Mouse (Mus musculus) common myeloid progenitor, adult 5-6 weeks (primary cell): Measurements from ENCODE around the gene Olfr557. TPM values are rescaled to one million over a fixed set of nuclear protein-coding genes. Genes with fewer than 3 reads are reported as not detected.

Experiments used
- ATAC-seq: replicated peaks from 2 replicates; pipeline ENCODE4 v1.8.0; 2016; ENCODE audit warnings: low read depth, mild to moderate bottlenecking, moderate TSS enrichment, inconsistent platforms; ENCODE audit not compliant: poor library complexity, severe bottlenecking
- total RNA-seq: library from RNA; stranded (forward); fragments of 200-1000, 187-1606 nt; gene quantifications from 2 replicates; pipeline ENCODE4 v1.2.3, GENCODE M21; 2017

Gene Olfr557
- total RNA-seq = not detected in 2 replicates

DNA sequence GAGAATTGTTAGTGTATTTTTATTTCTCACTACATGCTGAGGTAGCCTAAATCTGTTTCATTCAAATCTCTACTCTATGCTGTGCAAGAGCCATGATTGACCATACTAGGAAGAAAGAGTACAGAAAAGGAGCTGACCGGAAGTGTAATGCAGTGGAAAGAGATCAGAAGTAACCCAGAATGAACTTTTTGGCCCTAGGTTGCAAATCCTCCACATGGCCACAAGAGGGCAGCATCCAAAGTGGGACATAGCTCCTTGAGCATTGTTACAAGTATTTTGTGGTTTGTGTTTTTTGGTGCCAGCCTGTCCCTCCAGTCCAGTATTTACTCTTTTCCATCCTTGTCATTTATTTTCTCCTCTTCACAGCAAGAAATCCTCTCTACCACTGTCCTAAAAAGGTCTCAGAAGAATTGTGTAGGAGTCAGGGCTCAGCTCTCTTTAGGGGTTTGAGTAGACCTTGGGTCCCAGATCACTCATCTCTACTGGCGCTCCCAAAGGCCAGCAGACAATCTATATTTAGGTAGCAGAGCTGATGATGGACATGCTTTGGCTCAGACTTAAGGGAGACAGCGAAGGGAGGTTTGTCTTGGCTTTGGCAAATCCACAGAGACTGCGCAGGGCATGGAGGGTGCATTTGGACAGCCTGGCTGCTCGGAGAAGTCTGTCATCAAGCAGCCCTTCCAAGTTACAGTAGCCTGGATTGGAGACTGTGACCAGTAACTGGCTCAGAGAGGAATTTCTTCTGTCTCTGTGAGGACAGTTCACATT is at the start of gene Olfr557:
TSS of gene Olfr557 (plus strand) at position 553 of the 768 bp plus-strand sequence.
- peak; percentile 93 for ATAC-seq

DNA sequence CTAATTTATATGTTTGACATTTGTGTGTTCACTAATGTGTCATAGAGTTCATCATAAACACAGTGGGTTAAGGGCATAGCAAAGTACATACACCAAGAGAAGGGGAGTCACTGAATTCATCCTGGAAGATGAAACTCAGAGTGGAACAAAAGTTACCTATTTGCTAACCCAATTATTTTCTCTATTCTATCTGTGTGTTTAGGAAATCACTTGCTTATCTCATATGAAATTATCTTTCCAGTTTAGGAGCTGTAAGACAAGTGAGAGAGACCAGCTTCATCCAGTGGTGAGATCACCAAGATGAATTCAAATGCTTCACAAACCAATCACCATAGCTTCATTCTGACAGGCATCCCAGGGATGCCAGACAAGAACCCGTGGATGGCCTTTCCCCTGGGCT is 37.2 kb upstream of the Olfr557 start, which contains the start of gene Olfr555:
TSS of gene Olfr555 (plus strand) at position 301 of the 400 bp plus-strand sequence.
- ATAC-seq = no peak

DNA sequence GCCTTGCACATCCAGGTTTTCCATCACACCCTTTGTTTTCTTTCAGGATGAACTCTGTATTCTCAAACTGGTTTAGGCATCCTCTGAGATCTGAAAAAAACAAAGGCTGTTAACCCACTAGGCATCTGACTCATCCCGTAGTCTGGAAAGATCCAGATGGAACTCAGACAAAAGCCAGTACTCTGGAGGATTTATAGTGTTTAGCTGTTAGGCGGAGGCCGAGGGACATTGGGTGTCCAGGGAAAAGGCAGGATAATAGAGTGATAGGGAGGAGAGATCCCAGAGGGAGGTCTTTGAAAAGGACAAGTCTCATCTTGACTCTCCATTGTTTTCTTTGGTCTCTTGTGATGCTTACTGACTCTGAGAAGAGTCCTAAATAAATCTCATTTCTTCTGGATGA is 31.1 kb upstream of the Olfr557 start, which contains the start of gene Olfr556:
TSS of gene Olfr556 (plus strand) at position 301 of the 400 bp plus-strand sequence.
- ATAC-seq = no peak

DNA sequence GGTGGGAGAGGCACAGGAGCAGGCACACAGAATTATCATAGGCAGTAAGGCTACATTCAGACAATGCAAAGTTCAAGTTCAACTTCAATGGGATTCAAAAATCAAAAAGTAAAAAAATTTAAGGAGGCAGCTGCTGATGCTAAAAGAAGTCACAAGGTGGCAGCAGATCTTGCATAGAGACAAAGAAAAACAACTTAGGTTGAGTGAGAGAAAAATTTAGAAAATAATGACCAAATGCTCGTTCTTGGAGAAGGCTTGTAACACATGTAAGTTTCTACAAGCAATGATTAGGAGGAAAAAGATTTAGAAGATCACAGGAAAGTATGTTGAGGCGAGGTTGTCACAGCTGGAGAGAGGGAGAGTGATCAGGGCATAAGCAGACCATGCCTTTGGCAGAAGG is 30.3 kb upstream of the Olfr557 start:
- ATAC-seq = peak; percentile 65; the same call in 1 of the 2 replicates

DNA sequence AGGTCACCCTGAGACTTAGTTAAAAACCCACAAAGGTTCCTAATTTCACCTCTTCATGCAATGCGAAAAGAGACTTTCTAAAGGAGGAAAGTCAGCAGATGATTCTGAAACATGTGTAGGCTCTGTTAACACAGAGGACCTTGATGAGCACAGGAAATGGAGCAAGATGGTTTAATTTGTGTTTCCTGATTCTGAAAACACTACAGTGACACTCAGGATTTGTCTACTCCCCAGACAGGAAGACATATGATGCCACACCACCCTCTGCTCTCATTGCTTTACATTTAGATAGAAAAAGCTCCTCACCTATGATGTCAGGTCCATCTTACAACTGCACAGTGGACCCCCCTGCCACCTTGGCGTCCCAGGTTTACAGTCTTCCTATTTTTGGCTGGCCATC is 19.5 kb upstream of the Olfr557 start:
- peak; percentile 52; the same call in 1 of the 2 replicates for ATAC-seq

DNA sequence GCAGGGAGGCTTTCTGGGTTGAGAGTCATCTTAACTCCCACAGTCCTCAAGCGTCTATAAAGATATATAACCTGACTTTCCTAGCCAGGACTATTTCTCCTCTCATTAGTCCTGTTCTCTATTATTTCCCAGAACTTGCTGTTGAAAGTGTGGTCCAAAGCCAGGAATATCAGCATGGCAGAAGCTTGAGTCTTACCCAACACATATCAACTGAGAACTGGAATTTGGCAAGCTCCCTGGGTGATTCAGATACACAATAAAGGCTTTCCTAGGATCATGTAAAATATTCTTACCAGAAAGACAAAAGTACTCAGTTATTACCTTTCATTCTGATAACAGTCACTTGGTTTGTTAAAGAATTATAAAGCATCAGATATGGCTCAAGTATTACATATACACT is 13.8 kb upstream of the Olfr557 start:
- no peak for ATAC-seq

DNA sequence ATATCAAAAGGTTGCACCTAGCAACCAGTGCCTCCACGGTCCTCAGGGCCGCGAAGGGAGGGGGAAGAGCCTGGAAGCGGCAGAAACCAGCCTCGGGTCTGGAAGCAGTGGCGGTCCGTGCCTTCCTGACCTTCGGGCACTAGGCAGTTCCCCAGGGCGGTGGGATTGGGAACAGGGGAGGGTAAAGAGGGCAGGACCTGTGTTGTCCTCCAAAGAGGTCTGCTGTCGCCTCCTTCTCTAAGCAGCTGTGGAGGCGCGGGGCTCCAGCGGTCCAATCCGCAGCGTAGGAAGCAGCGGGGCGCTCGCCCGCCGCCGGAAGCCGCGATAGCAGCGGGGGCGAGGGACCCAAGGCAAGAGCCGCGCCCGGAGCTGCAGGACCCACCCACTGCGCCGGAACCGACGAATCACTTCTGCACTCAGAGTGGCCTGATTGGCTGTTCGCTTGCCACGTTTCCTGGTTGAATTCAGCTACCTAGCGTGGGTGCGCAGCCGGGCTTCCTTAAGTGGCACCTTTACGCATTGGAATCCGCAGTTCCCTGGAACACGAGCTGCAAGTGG is 8.7 kb upstream of the Olfr557 start, which contains the start of gene Trim68:
TSS of gene Trim68 (minus strand) at position 384 of the 558 bp plus-strand sequence.
- ATAC-seq = peak; percentile 100

DNA sequence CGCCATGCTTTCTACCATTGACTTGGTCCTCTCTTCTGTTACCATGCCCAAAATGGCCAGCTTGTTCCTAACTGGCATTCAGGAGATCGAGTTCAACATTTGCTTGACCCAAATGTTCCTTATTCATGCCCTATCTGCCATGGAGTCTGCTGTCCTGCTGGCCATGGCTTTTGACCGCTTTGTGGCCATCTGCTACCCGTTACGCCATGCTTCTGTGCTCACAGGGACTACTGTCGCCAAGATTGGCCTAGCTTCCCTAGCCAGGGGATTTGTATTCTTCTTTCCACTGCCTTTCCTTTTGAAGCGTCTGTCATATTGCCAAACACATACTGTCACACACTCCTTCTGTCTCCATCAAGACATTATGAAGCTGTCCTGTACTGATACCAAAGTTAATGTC is 2.8 kb downstream of the Olfr557 start:
- no peak for ATAC-seq

DNA sequence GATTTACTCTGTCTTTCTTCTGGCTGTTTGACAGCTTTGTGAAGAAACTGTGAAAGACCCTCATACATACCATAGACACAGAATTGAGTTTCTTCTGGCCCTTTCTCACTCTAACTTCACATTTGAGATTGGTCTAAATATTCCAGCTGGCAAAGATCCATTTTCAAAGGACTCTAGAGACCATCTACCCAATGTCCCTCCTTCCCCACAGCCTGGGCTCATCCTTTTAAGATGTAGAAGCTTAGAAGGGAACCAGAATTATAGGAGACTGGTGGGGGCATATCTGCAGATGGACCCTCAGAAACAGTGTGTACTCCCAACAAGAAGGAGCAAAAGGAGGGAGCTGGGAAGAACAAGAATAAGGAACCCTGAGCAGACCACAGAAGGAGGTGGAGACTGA is 6.2 kb downstream of the Olfr557 start, which contains the start of gene Olfr558:
TSS of gene Olfr558 (plus strand) at position 301 of the 400 bp plus-strand sequence.
- ATAC-seq = no peak

DNA sequence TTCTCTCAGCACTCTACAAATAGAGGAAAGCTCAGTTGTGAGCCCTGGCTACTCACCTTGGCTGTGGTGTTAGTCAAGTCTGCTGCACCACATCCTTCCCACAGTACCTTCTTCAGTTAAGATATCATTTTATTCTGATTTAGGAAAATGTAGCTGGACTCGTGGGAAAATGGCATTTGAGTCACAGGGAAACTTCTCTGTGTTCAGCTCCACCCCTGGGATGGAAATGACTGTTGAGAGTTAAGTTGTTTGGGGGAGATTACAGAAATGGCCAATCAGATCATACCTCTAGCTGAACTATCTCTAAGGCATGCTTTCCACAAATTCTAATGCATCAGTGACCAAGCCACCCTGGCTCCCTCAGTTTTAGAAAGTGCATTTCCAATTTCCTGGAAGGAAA is 23.3 kb downstream of the Olfr557 start, which contains the start of gene Olfr33:
TSS of gene Olfr33 (minus strand) at position 101 of the 400 bp plus-strand sequence.
- ATAC-seq = no peak

DNA sequence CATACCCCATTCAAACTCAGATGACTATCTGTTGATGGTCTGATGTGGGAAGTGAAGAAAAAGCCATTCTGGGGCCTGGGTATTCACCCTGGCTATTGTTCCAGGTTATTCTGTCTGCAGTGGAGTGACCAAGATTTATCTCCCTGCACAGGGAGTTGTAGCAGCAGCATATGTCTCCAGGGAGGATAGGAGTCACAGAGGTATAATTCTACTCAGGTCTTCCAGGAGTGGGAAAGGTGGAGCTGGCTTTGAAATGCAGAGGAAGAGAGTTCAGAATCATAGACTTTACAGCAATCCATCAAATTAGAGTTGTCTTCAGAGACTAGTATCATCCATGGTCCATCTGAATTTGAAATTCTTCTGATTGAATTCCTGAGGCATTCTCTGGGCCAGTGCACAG is 31.7 kb downstream of the Olfr557 start, which contains the start of gene Olfr559:
TSS of gene Olfr559 (minus strand) at position 101 of the 400 bp plus-strand sequence.
- ATAC-seq = no peak

DNA sequence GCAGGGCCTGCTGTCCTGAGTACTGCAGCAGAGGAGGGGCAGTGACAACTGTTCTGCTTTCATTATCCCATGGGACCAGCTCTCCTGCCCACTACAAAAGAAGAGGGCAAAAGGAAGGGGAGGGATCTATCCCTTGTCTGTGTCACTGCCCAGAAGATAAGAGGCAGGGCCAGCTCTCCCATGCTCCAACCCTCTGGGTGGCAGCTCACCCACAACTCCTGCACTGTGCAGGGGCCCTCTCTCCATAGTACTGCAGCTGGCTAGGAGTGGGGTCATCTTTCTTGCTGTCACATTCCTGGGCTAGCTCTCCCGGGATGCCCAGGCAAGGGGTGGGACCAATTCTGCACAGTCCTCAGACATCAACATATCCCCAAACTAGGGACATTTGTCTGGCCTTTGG is 38.1 kb downstream of the Olfr557 start:
- ATAC-seq = no peak

DNA sequence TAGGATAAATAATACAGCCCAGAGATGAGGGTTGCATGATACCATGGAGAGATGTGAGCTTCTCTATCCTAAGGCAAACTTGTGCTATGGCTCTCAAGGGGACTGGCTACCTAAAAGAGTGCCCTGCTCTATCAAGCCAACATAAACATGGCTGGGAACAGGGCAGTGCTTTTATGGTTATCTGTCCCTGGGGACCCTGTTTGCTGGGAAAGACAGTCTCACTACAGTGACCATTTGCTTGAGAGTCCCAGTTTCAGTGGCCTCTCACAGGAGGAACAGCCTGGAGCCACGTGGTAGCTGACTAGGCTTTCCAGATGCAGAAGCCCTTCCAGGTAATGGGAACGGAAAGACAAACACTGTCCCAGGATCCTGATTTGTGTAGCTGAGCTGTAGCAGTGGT is 42.0 kb downstream of the Olfr557 start:
- no peak for ATAC-seq

Other genes starting within 250 kb of the Olfr557 start
- not detected in 2 replicates for gene Olfr543, start 214.2 kb upstream of the Olfr557 start, total RNA-seq
- not detected in 2 replicates for gene Olfr544, start 207.6 kb upstream of the Olfr557 start, total RNA-seq
- gene Olfr545, start 196.3 kb upstream of the Olfr557 start, total RNA-seq = not detected in 2 replicates
- gene Olfr547, start 161.2 kb upstream of the Olfr557 start, total RNA-seq = not detected in 2 replicates
- gene Olfr548-ps1, start 155.0 kb upstream of the Olfr557 start, total RNA-seq = not detected in 2 replicates
- gene Olfr549, start 146.0 kb upstream of the Olfr557 start, total RNA-seq = not detected in 2 replicates
- 31.7 and 33.6 TPM in 2 replicates for gene Trim21, start 130.4 kb upstream of the Olfr557 start, total RNA-seq
- gene Olfr550, start 124.5 kb upstream of the Olfr557 start, total RNA-seq = 0.23 TPM in 1 of 2 replicates, not detected in the other
- not detected in 2 replicates for gene Olfr551, start 104.0 kb upstream of the Olfr557 start, total RNA-seq
- not detected in 2 replicates for gene Olfr552, start 98.1 kb upstream of the Olfr557 start, total RNA-seq
- gene Olfr553, start 77.7 kb upstream of the Olfr557 start, total RNA-seq = not detected in 2 replicates
- not detected in 2 replicates for gene Olfr554, start 57.5 kb upstream of the Olfr557 start, total RNA-seq
- not detected in 2 replicates for gene Olfr555, start 37.1 kb upstream of the Olfr557 start, total RNA-seq
- gene Olfr556, start 31.0 kb upstream of the Olfr557 start, total RNA-seq = not detected in 2 replicates
- gene Trim68, start 8.6 kb upstream of the Olfr557 start, total RNA-seq = 8.2 and 10.7 TPM in 2 replicates
- gene Olfr558, start 6.3 kb downstream of the Olfr557 start, total RNA-seq = 0.14 TPM in 1 of 2 replicates, not detected in the other
- not detected in 2 replicates for gene Olfr33, start 23.2 kb downstream of the Olfr557 start, total RNA-seq
- gene Olfr559, start 31.6 kb downstream of the Olfr557 start, total RNA-seq = not detected in 2 replicates
- gene Olfr560, start 63.5 kb downstream of the Olfr557 start, total RNA-seq = not detected in 2 replicates
- not detected in 2 replicates for gene Olfr78, start 63.6 kb downstream of the Olfr557 start, total RNA-seq
- not detected in 2 replicates for gene Olfr561, start 75.3 kb downstream of the Olfr557 start, total RNA-seq
- not detected in 2 replicates for gene Olfr564, start 107.6 kb downstream of the Olfr557 start, total RNA-seq
- not detected in 2 replicates for gene Olfr566, start 162.9 kb downstream of the Olfr557 start, total RNA-seq
- not detected in 2 replicates for gene Olfr568, start 181.2 kb downstream of the Olfr557 start, total RNA-seq
- gene Olfr569, start 195.0 kb downstream of the Olfr557 start, total RNA-seq = not detected in 2 replicates
- gene Olfr570, start 198.7 kb downstream of the Olfr557 start, total RNA-seq = not detected in 2 replicates
- gene Olfr571, start 221.6 kb downstream of the Olfr557 start, total RNA-seq = not detected in 2 replicates
- gene Olfr572, start 228.5 kb downstream of the Olfr557 start, total RNA-seq = not detected in 2 replicates
- gene Olfr573-ps1, start 246.7 kb downstream of the Olfr557 start, total RNA-seq = not detected in 2 replicates